Mouse (Mus musculus) intestine, embryonic 14.5 days (tissue): ENCODE measurements around the gene Zyx. TPM values are rescaled to one million over a fixed set of nuclear protein-coding genes. Genes with fewer than 3 reads are reported as not detected.
A peak's percentile ranks its signal among the peaks of the same experiment; 100 is the strongest.

Source experiments
- ATAC-seq: fragments of 200-750 bp; cut with Nextera tagmentation; replicated peaks from 2 replicates; pipeline ENCODE4 v1.8.0; 2017; ENCODE audit warnings: low read depth, moderate number of reproducible peaks, moderate TSS enrichment, moderate library complexity; ENCODE audit not compliant: low FRiP score, low TSS enrichment
- DNase-seq: peaks from one replicate; pipeline ENCODE4 v3.0.0-alpha.2; 2018; ENCODE audit warnings: low spot score
- H3K27ac ChIP-seq: fragments of 300-500 bp; sonication (generic); 2 replicates; pipeline ENCODE4 v1.5.1; 2014; ENCODE audit warnings: low read depth, mild to moderate bottlenecking, control low read depth
- H3K27me3 ChIP-seq: fragments of 300-500 bp; sonication (generic); replicated peaks from 2 replicates; pipeline ENCODE4 v1.6.1; 2014; ENCODE audit warnings: low read length, control low read depth; ENCODE audit not compliant: control insufficient read depth, insufficient read depth
- H3K36me3 ChIP-seq: fragments of 300-500 bp; sonication (generic); 2 replicates; pipeline ENCODE4 v1.6.1; 2014; ENCODE audit warnings: low read length, control low read depth; ENCODE audit not compliant: control insufficient read depth, insufficient read depth
- H3K4me1 ChIP-seq: fragments of 300-500 bp; sonication (generic); replicated peaks from 2 replicates; pipeline ENCODE4 v1.6.1; 2014; ENCODE audit warnings: low read length, control low read depth, mixed read lengths; ENCODE audit not compliant: control insufficient read depth, insufficient read depth
- H3K4me2 ChIP-seq: fragments of 300-500 bp; sonication (generic); 2 replicates; pipeline ENCODE4 v1.6.1; 2014; ENCODE audit warnings: low read length
- H3K4me3 ChIP-seq: fragments of 300-500 bp; sonication (generic); 2 replicates; pipeline ENCODE4 v1.5.1; 2014; ENCODE audit warnings: low read depth, low read length, control low read depth, mixed read lengths
- H3K9ac ChIP-seq: fragments of 300-500 bp; sonication (generic); 2 replicates; pipeline ENCODE4 v1.6.1; 2014; ENCODE audit warnings: mild to moderate bottlenecking, low read length
- H3K9me3 ChIP-seq: fragments of 300-500 bp; sonication (generic); 2 replicates; pipeline ENCODE4 v1.6.1; 2016; ENCODE audit warnings: low read length, control low read depth; ENCODE audit not compliant: control insufficient read depth
- WGBS: fragments of 180-500 bp; shearing (Covaris S2); extraction: QIAGEN DNeasy Blood & Tissue Kit; methylation state at CpG from one replicate; pipeline ENCODE4 v1.1.7; 2014; 5-methylcytosine and 5-hydroxymethylcytosine counted together
- polyA plus RNA-seq: library from polyadenylated mRNA; unstranded; fragments of >200 nt; fragmentation: Nextera tagmentation; extraction: Ambion mirVana; gene quantifications from 2 replicates; pipeline ENCODE4 v1.2.1, GENCODE M21; 2014

Gene Zyx
- polyA plus RNA-seq, 1 experiment from 2014 or later = 112 TPM

DNA sequence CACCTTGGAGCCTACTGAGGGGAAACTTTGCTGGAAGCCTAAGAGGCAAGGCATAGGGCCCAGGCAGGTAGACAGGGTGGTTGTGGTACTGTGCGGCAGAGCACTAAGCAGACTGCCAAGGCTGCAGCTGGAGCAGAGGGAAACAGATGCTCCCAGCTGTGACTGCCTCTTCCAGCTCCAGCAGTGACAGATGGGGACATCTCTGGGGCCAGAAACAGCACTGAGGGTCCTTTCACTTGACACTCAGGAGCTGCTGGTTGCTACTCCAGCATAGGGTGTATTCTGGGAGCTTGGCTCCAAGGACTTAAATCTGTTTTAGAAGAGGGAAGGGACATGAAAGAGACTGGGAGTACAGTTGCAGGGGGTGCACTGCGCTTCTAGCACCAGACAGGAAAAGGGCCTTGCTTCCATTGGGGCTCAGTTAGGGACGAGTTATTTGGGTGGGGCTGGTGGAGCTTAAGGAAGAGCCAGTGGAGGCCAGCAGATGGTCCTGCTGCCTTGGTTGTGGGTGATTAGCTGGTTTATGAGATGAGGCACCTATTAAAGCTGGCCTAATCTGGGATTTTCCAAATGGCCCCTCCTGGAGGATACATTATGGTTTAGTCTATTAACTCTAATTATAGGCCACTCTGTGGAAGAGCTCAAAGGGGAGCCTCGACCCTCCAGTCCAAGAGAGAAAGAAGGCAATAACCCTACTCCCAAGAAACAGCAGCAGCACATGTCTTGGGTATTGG is 21.4 kb downstream of the Zyx start:
- DNase-seq = no peak

DNA sequence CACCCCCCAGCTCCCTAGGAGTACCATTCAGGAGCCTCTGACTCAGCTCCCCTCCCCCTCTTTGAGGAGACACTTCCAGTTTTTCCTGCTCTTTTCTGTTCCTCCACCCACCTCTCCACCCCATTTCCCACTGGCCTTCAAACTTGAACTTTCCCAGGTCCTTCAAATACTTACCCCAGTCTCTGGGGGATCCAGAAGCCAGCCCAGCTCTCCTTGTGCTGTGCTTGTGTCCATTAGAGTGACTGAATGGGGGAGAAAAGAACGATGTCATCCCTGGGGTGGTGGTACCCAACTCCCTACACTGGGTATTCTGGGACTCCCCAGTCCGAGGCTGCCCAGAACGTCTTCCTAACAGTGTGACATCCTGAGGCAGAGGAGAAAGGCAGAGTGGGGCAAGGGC is 22.6 kb downstream of the Zyx start:
- Histone ChIP-seq H3K9me3 (no peaks in the 10 kb centered on the region), H3K27me3 (no peaks in the 10 kb centered on the region), H3K36me3 (no peaks in the 10 kb centered on the region), H3K4me2 (peak overlapping the region; percentile 60), H3K9ac (no peak overlapping the region), H3K4me1 (peaks cover 12% of the 10 kb centered on the region; the same call in 1 of the 2 replicates), H3K27ac (no peak overlapping the region), H3K4me3 (no peak overlapping the region)
- 10% methylated on average over 3 of the region's 3 CpGs for WGBS
- no peak for DNase-seq
- ATAC-seq = peak; percentile 9; the same call in 1 of the 2 replicates

More for the DNA sequence above, 21.4 kb downstream of the Zyx start:
- Histone ChIP-seq H3K27ac (no peak overlapping the region), H3K4me3 (no peak overlapping the region), H3K27me3 (no peaks in the 10 kb centered on the region), H3K9ac (no peak overlapping the region), H3K4me1 (peaks cover 12% of the 10 kb centered on the region; the same call in 1 of the 2 replicates), H3K36me3 (no peaks in the 10 kb centered on the region), H3K9me3 (no peaks in the 10 kb centered on the region), H3K4me2 (no peak overlapping the region)
- WGBS = 50% methylated on average over 4 of the region's 4 CpGs
- no peak for ATAC-seq

DNA sequence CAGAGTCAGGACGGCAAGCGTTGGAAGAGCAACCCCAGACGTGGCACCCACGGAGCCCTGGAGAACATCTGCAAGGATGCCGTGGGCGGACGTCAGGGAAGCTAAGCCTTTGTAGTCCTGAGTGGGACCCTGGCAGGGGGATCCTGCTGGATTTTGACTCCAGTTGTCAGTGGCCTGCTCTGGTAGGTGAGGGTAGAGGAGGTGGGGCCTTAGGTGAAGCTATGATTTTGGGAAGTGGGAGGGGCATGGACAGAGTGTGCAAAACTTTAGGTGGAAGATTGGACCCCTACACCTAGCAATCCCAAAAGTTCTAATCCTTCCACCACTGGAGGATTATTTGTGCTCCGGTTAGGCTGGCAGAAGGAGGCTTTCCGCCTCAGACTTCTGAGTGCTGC is 23.0 kb downstream of the Zyx start:
- peak overlapping the region; percentile 60 for H3K4me2 ChIP-seq
- H3K4me1 ChIP-seq = peaks cover 12% of the 10 kb centered on the region; the same call in 1 of the 2 replicates
- H3K27me3 ChIP-seq = no peaks in the 10 kb centered on the region
- DNase-seq (no peak), ATAC-seq (peak; percentile 25)
- H3K36me3 ChIP-seq = no peaks in the 10 kb centered on the region
- H3K9ac ChIP-seq = peak overlapping the region; percentile 22; the same call in 1 of the 2 replicates
- peak overlapping the region; percentile 34 for H3K4me3 ChIP-seq
- H3K27ac ChIP-seq = no peak overlapping the region
- H3K9me3 ChIP-seq = no peaks in the 10 kb centered on the region
- WGBS = 25% methylated on average over 9 of the region's 9 CpGs

DNA sequence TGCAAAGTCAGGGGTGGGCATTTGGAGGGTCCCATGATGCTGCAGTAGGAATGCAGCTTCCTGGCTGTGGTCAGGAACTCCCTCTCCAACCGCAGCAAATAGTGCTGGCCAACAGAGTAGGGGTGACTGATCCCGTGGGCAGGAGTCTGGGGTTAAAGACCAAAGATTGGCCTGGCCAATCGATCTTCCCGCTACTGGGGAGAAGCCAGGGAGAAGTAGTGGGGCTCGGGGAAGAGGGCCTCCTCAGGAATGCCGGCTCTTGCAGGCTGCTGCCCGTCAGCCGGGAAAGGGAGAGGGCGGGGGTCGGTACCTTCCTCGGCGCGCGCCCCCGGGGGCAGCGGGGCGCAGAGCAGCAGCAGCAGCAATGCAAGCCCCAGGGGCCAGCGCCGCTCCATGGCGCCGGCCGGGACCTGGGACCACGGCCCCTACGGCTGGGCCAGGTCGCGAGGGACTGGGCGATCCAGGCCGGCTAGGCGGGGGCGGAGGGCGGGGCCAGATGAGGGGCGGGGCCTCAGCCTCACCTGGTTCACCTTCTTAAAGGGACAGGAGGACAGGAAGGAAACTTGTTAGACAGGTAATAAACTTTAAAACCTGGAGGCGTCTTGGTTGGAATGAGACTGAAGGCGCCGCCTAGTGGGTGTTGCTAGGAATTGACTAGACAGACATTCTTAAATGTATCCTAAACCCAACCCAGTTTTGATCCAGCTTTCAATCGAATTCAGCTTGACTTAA is 23.6 kb downstream of the Zyx start, which contains the start of gene Epha1:
TSS of gene Epha1 (minus strand) at position 453 of the 732 bp plus-strand sequence.
- Histone ChIP-seq H3K27me3 (no peaks in the 10 kb centered on the region), H3K9me3 (no peaks in the 10 kb centered on the region), H3K4me1 (peaks cover 12% of the 10 kb centered on the region; the same call in 1 of the 2 replicates), H3K4me2 (peak within 1 kb of the TSS; percentile 60), H3K4me3 (peak within 1 kb of the TSS; percentile 34), H3K36me3 (no peaks in the 10 kb centered on the region), H3K9ac (peak within 1 kb of the TSS; percentile 22), H3K27ac (no peak within 1 kb of the TSS)
- ATAC-seq = peak; percentile 91
- WGBS = 1% methylated on average over 36 of the region's 36 CpGs
- DNase-seq = peak; percentile 85

DNA sequence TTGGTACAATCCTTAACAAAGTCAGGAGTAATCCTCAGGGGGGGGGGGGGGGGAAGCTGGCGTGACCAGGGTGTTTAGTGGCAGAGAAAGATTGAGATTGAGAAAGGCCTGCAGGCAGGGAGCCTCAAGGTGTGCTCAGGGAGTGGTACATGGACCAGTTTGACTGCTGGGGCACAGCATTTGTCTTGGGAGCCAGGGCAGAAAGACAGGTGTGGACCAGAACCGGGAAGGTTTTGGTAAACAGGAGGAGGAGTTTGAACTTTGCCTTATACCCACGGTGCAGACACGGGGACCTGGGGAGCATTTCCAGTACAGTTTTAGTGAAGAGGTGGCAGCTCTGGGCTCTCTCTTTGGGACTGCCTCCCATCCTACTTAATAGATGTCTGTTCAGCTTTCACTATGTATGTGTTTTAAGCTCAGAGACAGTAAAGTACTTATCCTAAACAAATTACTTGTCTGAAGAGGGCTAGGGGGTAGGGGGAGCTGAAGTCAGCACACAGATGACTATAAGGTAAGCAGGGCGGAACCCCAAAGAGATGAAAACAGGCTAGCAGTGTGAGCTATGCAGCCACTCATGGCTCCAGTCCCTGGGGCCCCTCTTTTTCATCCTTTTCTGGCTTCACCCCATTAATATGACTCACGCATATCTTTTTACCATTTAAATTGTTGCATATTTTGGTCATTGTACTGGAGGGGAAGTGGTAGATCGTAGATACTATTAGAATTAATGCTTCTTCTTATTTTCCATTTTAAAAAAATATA is 24.4 kb downstream of the Zyx start:
- no peaks in the 10 kb centered on the region for H3K9me3 ChIP-seq
- H3K4me1 ChIP-seq = peaks cover 12% of the 10 kb centered on the region; the same call in 1 of the 2 replicates
- DNase-seq = no peak
- H3K9ac ChIP-seq = no peak overlapping the region
- peak overlapping the region; percentile 34; the same call in 1 of the 2 replicates for H3K4me3 ChIP-seq
- H3K27ac ChIP-seq = no peak overlapping the region
- no peaks in the 10 kb centered on the region for H3K27me3 ChIP-seq
- H3K36me3 ChIP-seq = no peaks in the 10 kb centered on the region
- peak; percentile 17; the same call in 1 of the 2 replicates for ATAC-seq
- peak overlapping the region; percentile 60 for H3K4me2 ChIP-seq
- 44% methylated on average over 6 of the region's 7 CpGs for WGBS

DNA sequence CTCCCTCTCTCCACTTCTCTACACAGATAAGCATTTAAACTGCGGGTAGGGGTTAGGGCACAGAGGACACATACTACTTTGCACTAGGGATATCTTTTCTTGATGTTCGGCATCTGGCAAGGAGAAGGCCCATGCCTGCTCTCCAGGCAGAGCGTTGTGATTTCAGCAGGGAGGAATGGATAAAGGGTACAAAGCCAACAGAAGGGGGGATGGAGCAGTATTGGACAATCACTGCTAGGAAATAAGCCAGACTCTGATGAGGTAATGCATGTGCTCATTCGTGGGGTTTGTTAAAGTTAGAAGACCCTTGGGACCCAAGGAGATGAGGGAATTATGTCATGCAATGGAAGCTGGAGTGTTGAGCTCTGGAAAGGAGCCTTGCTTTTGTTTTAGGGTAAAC is 25.3 kb downstream of the Zyx start:
- Histone ChIP-seq H3K27me3 (no peaks in the 10 kb centered on the region), H3K4me2 (no peak overlapping the region), H3K9me3 (no peaks in the 10 kb centered on the region), H3K27ac (no peak overlapping the region), H3K36me3 (no peaks in the 10 kb centered on the region), H3K4me1 (peaks cover 12% of the 10 kb centered on the region; the same call in 1 of the 2 replicates), H3K4me3 (no peak overlapping the region), H3K9ac (no peak overlapping the region)
- DNase-seq = no peak
- 62% methylated on average over 4 of the region's 4 CpGs for WGBS
- ATAC-seq = no peak

DNA sequence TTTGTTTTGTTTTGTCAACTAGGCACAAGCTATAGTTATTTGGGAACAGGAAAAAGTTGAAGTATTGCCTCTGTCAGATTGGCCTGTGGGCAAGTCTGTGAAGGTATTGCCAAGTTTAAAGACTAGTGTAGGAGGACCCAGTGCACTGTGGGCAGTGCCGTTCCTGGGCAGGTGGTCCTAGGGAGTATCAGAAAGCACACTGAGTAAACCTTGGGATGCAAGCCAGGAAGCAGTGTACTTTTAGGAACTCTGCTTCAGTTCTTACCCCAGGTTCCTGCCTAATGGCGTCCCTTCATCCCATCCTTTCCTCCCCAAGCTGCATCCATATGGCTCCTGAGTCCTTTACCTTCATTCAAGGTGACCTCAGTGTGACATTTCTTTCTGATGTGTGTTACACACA is 25.7 kb downstream of the Zyx start:
- Histone ChIP-seq H3K27me3 (no peaks in the 10 kb centered on the region), H3K27ac (no peak overlapping the region), H3K4me1 (peaks cover 12% of the 10 kb centered on the region; the same call in 1 of the 2 replicates), H3K36me3 (no peaks in the 10 kb centered on the region), H3K9me3 (no peaks in the 10 kb centered on the region), H3K4me2 (no peak overlapping the region), H3K4me3 (no peak overlapping the region), H3K9ac (no peak overlapping the region)
- DNase-seq (no peak), ATAC-seq (no peak)
- 90% methylated on average over 2 of the region's 2 CpGs for WGBS

DNA sequence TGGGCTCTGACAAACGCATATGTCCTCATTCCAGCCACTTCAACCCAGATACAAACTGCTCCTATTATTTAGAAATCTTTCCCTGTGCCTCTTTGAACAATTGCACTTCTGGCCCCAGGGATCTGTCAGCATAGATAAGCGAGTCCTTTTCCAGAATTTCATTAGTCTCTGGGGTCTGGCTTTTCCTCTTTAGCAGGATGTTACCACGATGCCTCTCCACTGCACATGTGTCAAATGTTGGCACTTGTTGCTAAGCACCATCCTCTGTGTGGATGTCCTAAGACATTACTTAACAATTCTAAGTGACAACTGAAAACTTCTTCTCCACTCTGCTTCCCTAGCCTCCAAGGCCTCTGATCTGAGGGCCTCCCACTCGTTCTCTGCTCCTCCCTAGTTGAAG is 26.6 kb downstream of the Zyx start:
- DNase-seq = no peak
- Histone ChIP-seq H3K4me3 (no peak overlapping the region), H3K9ac (no peak overlapping the region), H3K27ac (no peak overlapping the region), H3K4me1 (peaks cover 12% of the 10 kb centered on the region; the same call in 1 of the 2 replicates), H3K4me2 (no peak overlapping the region), H3K9me3 (no peaks in the 10 kb centered on the region), H3K27me3 (no peaks in the 10 kb centered on the region), H3K36me3 (no peaks in the 10 kb centered on the region)
- WGBS = 26% methylated on average over 4 of the region's 4 CpGs
- ATAC-seq = no peak
